Mouse (Mus musculus): ENCODE results near the gene Dlg1. TPM values are rescaled to one million over a fixed set of nuclear protein-coding genes. Genes with fewer than 3 reads are reported as not detected.

The Dlg1 gene
- polyA plus RNA-seq, 1 experiment from 2014 or later: 33.9 TPM

DNA sequence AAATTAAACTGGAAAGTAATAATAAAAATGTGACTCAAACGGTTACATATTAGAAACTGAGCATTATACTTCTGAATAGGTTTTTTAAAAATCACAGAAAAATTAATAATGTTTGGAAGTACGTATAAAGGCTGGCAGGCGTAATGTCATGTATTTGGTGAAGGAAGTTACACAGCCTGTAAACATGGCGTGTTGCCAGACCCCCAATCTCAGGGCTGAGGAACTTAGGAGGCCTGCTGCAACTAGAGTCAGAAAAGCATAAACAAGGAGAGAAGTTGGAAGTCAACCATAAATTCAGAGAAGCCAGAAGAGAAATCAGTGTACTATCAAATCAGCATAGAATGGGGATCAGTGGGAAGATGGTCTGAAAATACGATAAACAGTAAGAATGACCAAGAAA is 200.7 kb downstream of the Dlg1 start:
- peaks cover 89% of the 10 kb centered on the region for H3K36me3 ChIP-seq (ENCODE audit: control insufficient read depth, insufficient read depth, low read length)
- H3K27me3 ChIP-seq (replicated peaks; ENCODE audit: control insufficient read depth, insufficient read depth, low read length): no peaks in the 10 kb centered on the region
- no peak overlapping the region for H3K9ac ChIP-seq (ENCODE audit: low read depth, low read length)
- no peak overlapping the region for H3K4me2 ChIP-seq (ENCODE audit: low read depth, low read length)
- H3K9me3 ChIP-seq (ENCODE audit: control insufficient read depth, low read length): peaks cover 4% of the 10 kb centered on the region; the same call in 1 of the 2 replicates
- H3K4me1 ChIP-seq (ENCODE audit: control insufficient read depth, insufficient read depth, low read length): no peaks in the 10 kb centered on the region
- whole genome bisulfite sequencing: 91% methylated on average over 5 of the region's 5 CpGs
- DNase-seq (ENCODE audit: low spot score) (peak; percentile 20), ATAC-seq (ENCODE audit: low read depth) (no peak)
- H3K4me3 ChIP-seq (ENCODE audit: low read depth, low read length): no peak overlapping the region
- no peak overlapping the region for H3K27ac ChIP-seq (replicated peaks; ENCODE audit: low read depth, low read length)

DNA sequence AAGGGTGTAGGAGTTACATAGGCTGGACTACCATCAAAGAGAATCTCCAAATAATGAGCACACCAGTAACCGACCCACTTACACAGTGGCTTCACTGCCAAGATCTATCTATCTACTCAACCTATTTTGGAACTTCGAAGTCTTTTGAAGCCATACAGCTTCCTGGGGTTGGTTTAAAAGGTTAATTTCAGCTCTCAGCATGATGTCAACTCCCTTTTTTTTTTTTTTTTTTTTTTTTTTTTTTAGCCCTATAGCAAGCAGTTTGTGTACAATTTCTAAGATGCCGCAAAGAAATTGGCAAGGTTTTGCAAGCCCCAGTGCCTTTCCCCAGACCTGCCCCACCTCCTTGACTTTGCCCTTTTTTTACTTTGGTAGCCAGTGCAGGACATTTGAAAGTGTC is 202.0 kb downstream of the Dlg1 start:
- Histone ChIP-seq H3K9ac (ENCODE audit: low read depth, low read length) (no peak overlapping the region), H3K27me3 (replicated peaks; ENCODE audit: control insufficient read depth, insufficient read depth, low read length) (no peaks in the 10 kb centered on the region), H3K4me1 (ENCODE audit: control insufficient read depth, insufficient read depth, low read length) (no peaks in the 10 kb centered on the region), H3K9me3 (ENCODE audit: control insufficient read depth, low read length) (peaks cover 4% of the 10 kb centered on the region; the same call in 1 of the 2 replicates), H3K4me2 (ENCODE audit: low read depth, low read length) (no peak overlapping the region), H3K27ac (replicated peaks; ENCODE audit: low read depth, low read length) (no peak overlapping the region), H3K4me3 (ENCODE audit: low read depth, low read length) (no peak overlapping the region), H3K36me3 (ENCODE audit: control insufficient read depth, insufficient read depth, low read length) (peaks cover 87% of the 10 kb centered on the region)
- WGBS: 80% methylated on average over 3 of the region's 3 CpGs
- DNase-seq (ENCODE audit: low spot score) (no peak), ATAC-seq (ENCODE audit: low read depth) (no peak)

DNA sequence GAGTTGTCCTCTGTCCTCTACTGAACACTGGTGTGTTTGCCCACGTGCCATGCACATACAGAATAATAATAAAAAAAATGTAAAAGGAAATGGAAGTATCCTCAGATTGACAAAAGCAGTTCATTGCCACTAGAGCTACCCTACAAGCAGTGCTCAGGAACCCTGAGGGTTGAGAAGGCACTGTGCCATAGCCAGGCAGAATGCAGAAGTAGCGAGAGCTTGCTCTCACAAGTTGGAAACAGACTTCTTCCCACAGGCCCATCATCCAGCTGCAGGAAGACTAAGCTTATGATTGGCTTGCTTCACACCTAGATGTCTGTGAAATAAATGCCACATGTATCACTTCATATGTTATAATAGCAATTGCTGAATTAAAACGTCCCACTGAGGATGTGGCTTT is 203.7 kb downstream of the Dlg1 start:
- H3K4me1 ChIP-seq (ENCODE audit: control insufficient read depth, insufficient read depth, low read length): no peaks in the 10 kb centered on the region
- DNase-seq (ENCODE audit: low spot score): no peak
- H3K36me3 ChIP-seq (ENCODE audit: control insufficient read depth, insufficient read depth, low read length): peaks cover 87% of the 10 kb centered on the region
- no peaks in the 10 kb centered on the region for H3K27me3 ChIP-seq (replicated peaks; ENCODE audit: control insufficient read depth, insufficient read depth, low read length)
- no peak overlapping the region for H3K4me2 ChIP-seq (ENCODE audit: low read depth, low read length)
- H3K4me3 ChIP-seq (ENCODE audit: low read depth, low read length): no peak overlapping the region
- H3K9ac ChIP-seq (ENCODE audit: low read depth, low read length): no peak overlapping the region
- no peak for ATAC-seq (ENCODE audit: low read depth)
- H3K9me3 ChIP-seq (ENCODE audit: control insufficient read depth, low read length): no peaks in the 10 kb centered on the region
- H3K27ac ChIP-seq (replicated peaks; ENCODE audit: low read depth, low read length): no peak overlapping the region
- 81% methylated on average over 3 of the region's 3 CpGs for WGBS

DNA sequence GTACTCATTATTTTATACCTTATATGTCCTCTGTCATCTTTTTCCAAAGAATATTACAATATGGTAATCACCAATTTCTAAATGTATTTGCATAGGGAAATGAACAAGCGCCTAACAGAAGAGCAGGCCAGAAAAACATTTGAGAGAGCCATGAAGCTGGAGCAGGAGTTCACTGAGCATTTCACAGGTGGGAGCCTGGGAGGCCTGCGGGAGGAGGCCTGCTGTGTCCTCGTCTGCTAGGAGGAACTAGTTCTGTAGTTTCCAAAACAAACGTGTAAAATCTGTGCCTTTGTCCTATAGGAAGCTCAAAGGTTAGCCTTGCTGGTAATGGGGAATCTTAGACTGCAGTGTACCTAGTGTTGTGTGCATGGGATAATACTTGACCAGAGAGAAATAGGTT is 204.5 kb downstream of the Dlg1 start:
- Histone ChIP-seq H3K9me3 (ENCODE audit: control insufficient read depth, low read length) (no peaks in the 10 kb centered on the region), H3K4me2 (ENCODE audit: low read depth, low read length) (no peak overlapping the region), H3K27me3 (replicated peaks; ENCODE audit: control insufficient read depth, insufficient read depth, low read length) (no peaks in the 10 kb centered on the region), H3K27ac (replicated peaks; ENCODE audit: low read depth, low read length) (no peak overlapping the region), H3K36me3 (ENCODE audit: control insufficient read depth, insufficient read depth, low read length) (peaks cover 84% of the 10 kb centered on the region), H3K4me3 (ENCODE audit: low read depth, low read length) (no peak overlapping the region), H3K9ac (ENCODE audit: low read depth, low read length) (no peak overlapping the region), H3K4me1 (ENCODE audit: control insufficient read depth, insufficient read depth, low read length) (no peaks in the 10 kb centered on the region)
- WGBS: 79% methylated on average over 4 of the region's 4 CpGs
- no peak for ATAC-seq (ENCODE audit: low read depth)
- no peak for DNase-seq (ENCODE audit: low spot score)

DNA sequence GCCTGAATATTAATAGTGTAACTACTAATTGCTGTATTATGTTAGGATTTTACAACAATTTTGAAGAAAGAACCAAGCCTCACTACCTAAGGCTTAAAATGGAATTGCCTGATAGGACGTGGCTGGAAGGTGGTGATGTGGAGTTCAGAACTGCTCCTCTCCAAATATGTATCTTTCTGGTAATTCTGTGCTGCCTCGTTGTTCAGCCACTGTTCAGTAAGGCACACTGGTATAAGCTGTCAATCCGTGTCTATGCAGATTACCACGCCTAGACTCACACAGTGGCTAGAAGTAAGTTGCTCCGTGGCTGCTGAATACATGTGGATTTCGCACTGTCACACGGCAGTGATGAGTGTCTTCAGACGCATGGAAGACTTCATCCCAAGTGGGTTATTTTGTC is 210.5 kb downstream of the Dlg1 start:
- peaks cover 2% of the 10 kb centered on the region; the same call in 1 of the 2 replicates for H3K4me1 ChIP-seq (ENCODE audit: control insufficient read depth, insufficient read depth, low read length)
- no peak overlapping the region for H3K27ac ChIP-seq (replicated peaks; ENCODE audit: low read depth, low read length)
- H3K4me3 ChIP-seq (ENCODE audit: low read depth, low read length): no peak overlapping the region
- DNase-seq (ENCODE audit: low spot score) (no peak), ATAC-seq (ENCODE audit: low read depth) (no peak)
- no peak overlapping the region for H3K4me2 ChIP-seq (ENCODE audit: low read depth, low read length)
- no peaks in the 10 kb centered on the region for H3K27me3 ChIP-seq (replicated peaks; ENCODE audit: control insufficient read depth, insufficient read depth, low read length)
- no peak overlapping the region for H3K9ac ChIP-seq (ENCODE audit: low read depth, low read length)
- no peaks in the 10 kb centered on the region for H3K9me3 ChIP-seq (ENCODE audit: control insufficient read depth, low read length)
- peaks cover 53% of the 10 kb centered on the region for H3K36me3 ChIP-seq (ENCODE audit: control insufficient read depth, insufficient read depth, low read length)
- 92% methylated on average over 8 of the region's 8 CpGs for WGBS

DNA sequence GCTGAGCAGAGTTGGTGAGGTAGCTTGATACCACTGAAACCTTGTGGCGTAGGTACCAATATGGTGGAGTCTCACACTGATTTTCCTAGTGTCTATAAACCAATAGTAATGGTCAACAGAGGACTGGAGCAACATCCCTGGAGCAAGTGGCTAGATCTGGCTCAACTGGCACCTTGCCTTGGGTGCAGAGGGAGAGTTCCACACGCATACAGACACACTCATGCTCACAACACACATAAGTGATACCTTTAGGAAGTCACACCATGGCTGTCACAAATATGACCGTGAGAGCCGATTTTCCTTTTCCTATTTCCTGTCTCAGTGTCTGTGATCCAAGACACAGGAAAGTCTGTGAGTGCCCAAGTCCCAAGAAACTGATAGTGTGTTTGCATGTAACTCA is 212.1 kb downstream of the Dlg1 start:
- peaks cover 6% of the 10 kb centered on the region; the same call in 1 of the 2 replicates for H3K4me1 ChIP-seq (ENCODE audit: control insufficient read depth, insufficient read depth, low read length)

DNA sequence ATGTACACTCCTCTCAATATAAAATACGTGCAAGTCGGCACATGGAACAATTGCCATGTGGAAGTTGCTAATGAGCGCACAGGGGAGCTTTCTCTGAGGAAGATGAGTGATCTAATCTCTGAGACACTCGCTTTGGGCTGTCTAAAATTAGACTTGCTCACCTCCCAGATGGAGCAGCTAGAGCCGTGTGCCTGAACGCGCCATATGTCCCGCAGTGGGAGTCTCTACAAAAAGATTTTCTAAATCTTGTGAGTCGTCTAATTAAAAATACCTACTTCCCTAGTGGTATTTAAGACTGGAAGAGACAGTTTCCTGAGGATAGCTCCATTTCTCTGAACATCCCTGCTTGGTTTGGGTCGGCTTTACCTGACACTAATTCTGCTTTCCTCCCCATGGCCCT is 213.1 kb downstream of the Dlg1 start:
- no peak overlapping the region for H3K4me3 ChIP-seq (ENCODE audit: low read depth, low read length)
- 74% methylated on average over 10 of the region's 10 CpGs for WGBS
- H3K4me2 ChIP-seq (ENCODE audit: low read depth, low read length): no peak overlapping the region
- H3K9me3 ChIP-seq (ENCODE audit: control insufficient read depth, low read length): no peaks in the 10 kb centered on the region
- ATAC-seq (ENCODE audit: low read depth): no peak
- H3K9ac ChIP-seq (ENCODE audit: low read depth, low read length): no peak overlapping the region
- H3K27me3 ChIP-seq (replicated peaks; ENCODE audit: control insufficient read depth, insufficient read depth, low read length): no peaks in the 10 kb centered on the region
- peaks cover 30% of the 10 kb centered on the region for H3K36me3 ChIP-seq (ENCODE audit: control insufficient read depth, insufficient read depth, low read length)
- no peak for DNase-seq (ENCODE audit: low spot score)
- H3K4me1 ChIP-seq (ENCODE audit: control insufficient read depth, insufficient read depth, low read length): peaks cover 6% of the 10 kb centered on the region; the same call in 1 of the 2 replicates
- no peak overlapping the region for H3K27ac ChIP-seq (replicated peaks; ENCODE audit: low read depth, low read length)

More for the DNA sequence above, 212.1 kb downstream of the Dlg1 start:
- Histone ChIP-seq H3K9ac (ENCODE audit: low read depth, low read length) (no peak overlapping the region), H3K9me3 (ENCODE audit: control insufficient read depth, low read length) (no peaks in the 10 kb centered on the region), H3K4me2 (ENCODE audit: low read depth, low read length) (no peak overlapping the region), H3K4me3 (ENCODE audit: low read depth, low read length) (no peak overlapping the region), H3K27ac (replicated peaks; ENCODE audit: low read depth, low read length) (no peak overlapping the region), H3K36me3 (ENCODE audit: control insufficient read depth, insufficient read depth, low read length) (peaks cover 40% of the 10 kb centered on the region), H3K27me3 (replicated peaks; ENCODE audit: control insufficient read depth, insufficient read depth, low read length) (no peaks in the 10 kb centered on the region)
- 93% methylated on average over 4 of the region's 4 CpGs for WGBS
- no peak for DNase-seq (ENCODE audit: low spot score)
- ATAC-seq (ENCODE audit: low read depth): no peak

DNA sequence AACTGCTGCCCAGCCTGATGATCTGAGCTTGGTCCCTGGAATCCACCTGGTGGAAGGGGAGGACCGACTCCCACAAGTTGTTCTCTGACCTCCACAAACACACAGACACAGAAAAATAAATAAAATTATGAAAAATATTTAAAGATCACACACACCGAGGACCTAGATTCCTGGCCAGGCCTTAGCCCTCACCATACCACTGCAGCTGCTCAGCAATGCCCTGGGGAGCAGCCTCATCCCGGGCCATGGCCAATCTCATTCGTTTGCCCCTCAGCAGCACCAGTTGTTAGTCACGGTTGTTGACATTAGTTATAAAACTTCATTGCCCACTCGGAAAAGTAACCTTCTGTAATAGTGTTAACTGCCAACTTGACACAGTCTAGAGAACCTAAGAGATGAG is 214.8 kb downstream of the Dlg1 start:
- WGBS: 62% methylated on average over 6 of the region's 6 CpGs
- Histone ChIP-seq H3K4me1 (ENCODE audit: control insufficient read depth, insufficient read depth, low read length) (peaks cover 6% of the 10 kb centered on the region), H3K27ac (replicated peaks; ENCODE audit: low read depth, low read length) (no peak overlapping the region), H3K9ac (ENCODE audit: low read depth, low read length) (no peak overlapping the region), H3K36me3 (ENCODE audit: control insufficient read depth, insufficient read depth, low read length) (peaks cover 21% of the 10 kb centered on the region), H3K4me2 (ENCODE audit: low read depth, low read length) (no peak overlapping the region), H3K9me3 (ENCODE audit: control insufficient read depth, low read length) (no peaks in the 10 kb centered on the region), H3K4me3 (ENCODE audit: low read depth, low read length) (no peak overlapping the region), H3K27me3 (replicated peaks; ENCODE audit: control insufficient read depth, insufficient read depth, low read length) (no peaks in the 10 kb centered on the region)
- ATAC-seq (ENCODE audit: low read depth): no peak
- no peak for DNase-seq (ENCODE audit: low spot score)

DNA sequence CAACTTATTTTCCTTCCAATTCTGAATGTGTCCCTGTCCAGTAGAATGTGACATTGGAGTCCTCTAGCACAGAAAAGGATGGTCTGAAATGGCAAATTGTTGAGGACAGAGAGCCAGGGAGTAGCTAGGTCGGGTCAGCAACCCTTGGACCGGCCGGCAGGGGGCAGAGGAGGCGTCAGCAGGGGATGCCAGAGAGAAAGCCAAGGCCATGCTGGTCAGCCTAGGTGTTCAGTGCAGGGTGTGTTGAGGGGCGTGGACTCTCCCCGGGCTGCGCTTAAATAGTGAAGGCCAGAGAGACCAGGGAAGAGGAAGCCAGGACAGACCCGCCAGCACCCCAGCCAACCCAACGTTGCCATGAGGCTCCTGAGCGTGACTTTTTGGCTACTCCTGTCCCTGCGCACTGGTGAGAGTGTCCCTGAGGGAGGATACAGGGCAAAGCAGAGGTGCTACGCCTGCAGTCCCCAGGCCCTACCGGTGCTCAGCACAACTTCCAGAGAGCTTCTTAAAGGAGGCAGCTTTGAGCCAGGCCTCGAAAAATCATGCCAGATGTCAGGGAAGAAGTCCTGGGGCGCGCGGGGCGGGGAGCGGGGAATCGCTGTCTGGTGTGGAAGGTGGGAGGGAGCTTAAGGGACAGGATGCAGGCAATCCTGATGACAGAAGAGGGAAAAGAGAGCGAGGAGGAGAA is 215.5 kb downstream of the Dlg1 start, which contains the start of gene Meltf:
TSS of gene Meltf (plus strand) at position 238 of the 685 bp plus-strand sequence.
- peaks cover 10% of the 10 kb centered on the region for H3K4me1 ChIP-seq (ENCODE audit: control insufficient read depth, insufficient read depth, low read length)
- no peaks in the 10 kb centered on the region for H3K9me3 ChIP-seq (ENCODE audit: control insufficient read depth, low read length)
- 21% methylated on average over 21 of the region's 21 CpGs for WGBS
- DNase-seq (ENCODE audit: low spot score): peak; percentile 58
- peak within 1 kb of the TSS; percentile 47 for H3K4me2 ChIP-seq (ENCODE audit: low read depth, low read length)
- H3K4me3 ChIP-seq (ENCODE audit: low read depth, low read length): no peak within 1 kb of the TSS
- H3K36me3 ChIP-seq (ENCODE audit: control insufficient read depth, insufficient read depth, low read length): peaks cover 15% of the 10 kb centered on the region
- H3K27ac ChIP-seq (replicated peaks; ENCODE audit: low read depth, low read length): no peak within 1 kb of the TSS
- H3K9ac ChIP-seq (ENCODE audit: low read depth, low read length): peak within 1 kb of the TSS; percentile 30; the same call in 1 of the 2 replicates
- peak; percentile 71 for ATAC-seq (ENCODE audit: low read depth)
- no peaks in the 10 kb centered on the region for H3K27me3 ChIP-seq (replicated peaks; ENCODE audit: control insufficient read depth, insufficient read depth, low read length)

Measured in embryonic facial prominence, embryonic 14.5 days (tissue).